Mouse (Mus musculus): ENCODE measurements at regions not wholly inside any gene's neighbourhood (a gene's known extent, or its start where the extent isn't known, plus 50 kb on each side); places are given as distances from the start of the nearest gene placed in this dataset.
A peak's percentile ranks its signal among the peaks of the same experiment; 100 is the strongest.

- no peaks in the 10 kb centered on the region for H3K36me3 ChIP-seq
- no peak overlapping the region for H3K9ac ChIP-seq (replicated peaks)
- no peaks in the 10 kb centered on the region for H3K27me3 ChIP-seq
- 77% methylated on average over 4 of the region's 4 CpGs for WGBS
- no peak for ATAC-seq (ENCODE audit: insufficient number of reproducible peaks, insufficient read depth, low FRiP score, low TSS enrichment, low read depth)
- H3K9me3 ChIP-seq: no peaks in the 10 kb centered on the region
- no peak overlapping the region for H3K4me3 ChIP-seq (replicated peaks)
- H3K4me1 ChIP-seq (replicated peaks): no peaks in the 10 kb centered on the region
- H3K4me2 ChIP-seq: no peak overlapping the region
- H3K27ac ChIP-seq: no peak overlapping the region
Observed at GRCm38 (mm10) chr16:77537351-77537750, 64.5 kb downstream of the Gm11146 start.

DNA sequence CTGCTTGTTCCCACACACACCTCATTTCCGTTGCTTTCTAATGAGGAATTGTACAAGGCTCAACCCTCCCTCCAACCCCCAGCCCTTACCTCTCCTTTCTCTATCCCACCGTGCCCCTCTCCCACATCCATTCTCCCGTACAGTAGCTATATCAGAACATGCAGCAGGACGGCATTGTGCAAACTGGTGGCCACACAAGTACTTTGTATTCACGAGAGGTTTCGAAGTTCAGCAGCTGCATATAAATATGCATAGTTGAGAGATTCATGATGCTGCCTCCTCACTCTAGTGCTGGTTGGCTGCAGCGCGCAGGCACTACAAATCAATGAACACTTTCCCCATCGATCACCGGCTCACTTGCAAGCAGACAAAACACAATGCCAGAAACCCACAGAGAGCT lies 65.1 kb downstream of the Gm11146 start:
- no peak overlapping the region for H3K4me3 ChIP-seq (replicated peaks)
- no peaks in the 10 kb centered on the region for H3K4me1 ChIP-seq (replicated peaks)
- H3K9ac ChIP-seq (replicated peaks): no peak overlapping the region
- H3K36me3 ChIP-seq: no peaks in the 10 kb centered on the region
- no peak for ATAC-seq (ENCODE audit: insufficient number of reproducible peaks, insufficient read depth, low FRiP score, low TSS enrichment, low read depth)
- no peak overlapping the region for H3K4me2 ChIP-seq
- no peaks in the 10 kb centered on the region for H3K9me3 ChIP-seq
- 76% methylated on average over 10 of the region's 10 CpGs for WGBS
- H3K27me3 ChIP-seq: no peaks in the 10 kb centered on the region
- H3K27ac ChIP-seq: no peak overlapping the region

GRCm38 (mm10) chr16:77536314-77536713 lies 65.6 kb downstream of the Gm11146 start:
- Histone ChIP-seq H3K4me3 (replicated peaks) (no peak overlapping the region), H3K9ac (replicated peaks) (no peak overlapping the region), H3K27ac (no peak overlapping the region), H3K4me2 (no peak overlapping the region), H3K4me1 (replicated peaks) (no peaks in the 10 kb centered on the region), H3K9me3 (no peaks in the 10 kb centered on the region), H3K27me3 (no peaks in the 10 kb centered on the region), H3K36me3 (no peaks in the 10 kb centered on the region)
- no peak for ATAC-seq (ENCODE audit: insufficient number of reproducible peaks, insufficient read depth, low FRiP score, low TSS enrichment, low read depth)
- 76% methylated on average over 6 of the region's 6 CpGs for WGBS

DNA sequence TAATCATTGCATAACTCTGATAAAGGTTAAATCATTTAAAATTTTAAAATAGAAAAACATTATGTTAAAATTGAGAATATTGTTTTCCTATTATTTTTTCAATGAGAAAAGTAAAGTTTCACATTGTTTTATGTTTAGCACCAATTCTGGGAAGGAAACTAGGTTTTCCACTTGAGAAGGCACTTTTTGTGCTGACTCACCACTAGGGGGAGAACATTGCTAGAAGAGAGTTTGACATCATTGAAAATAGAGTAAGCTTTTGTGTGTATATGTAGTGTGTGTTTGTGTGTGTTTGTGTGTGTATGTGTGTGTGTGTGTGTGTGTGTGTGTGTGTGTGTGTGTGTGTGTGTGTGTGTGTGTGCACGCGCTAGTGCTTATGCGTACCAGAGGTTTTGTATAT lies 66.9 kb downstream of the Gm11146 start:
- ATAC-seq (ENCODE audit: insufficient number of reproducible peaks, insufficient read depth, low FRiP score, low TSS enrichment, low read depth): no peak
- no peak overlapping the region for H3K9ac ChIP-seq (replicated peaks)
- H3K4me3 ChIP-seq (replicated peaks): no peak overlapping the region
- peaks cover 6% of the 10 kb centered on the region; the same call in 1 of the 2 replicates for H3K9me3 ChIP-seq
- H3K4me1 ChIP-seq (replicated peaks): no peaks in the 10 kb centered on the region
- no peaks in the 10 kb centered on the region for H3K36me3 ChIP-seq
- H3K4me2 ChIP-seq: no peak overlapping the region
- no peaks in the 10 kb centered on the region for H3K27me3 ChIP-seq
- 100% methylated on average over 1 of the region's 3 CpGs for WGBS
- H3K27ac ChIP-seq: no peak overlapping the region

DNA sequence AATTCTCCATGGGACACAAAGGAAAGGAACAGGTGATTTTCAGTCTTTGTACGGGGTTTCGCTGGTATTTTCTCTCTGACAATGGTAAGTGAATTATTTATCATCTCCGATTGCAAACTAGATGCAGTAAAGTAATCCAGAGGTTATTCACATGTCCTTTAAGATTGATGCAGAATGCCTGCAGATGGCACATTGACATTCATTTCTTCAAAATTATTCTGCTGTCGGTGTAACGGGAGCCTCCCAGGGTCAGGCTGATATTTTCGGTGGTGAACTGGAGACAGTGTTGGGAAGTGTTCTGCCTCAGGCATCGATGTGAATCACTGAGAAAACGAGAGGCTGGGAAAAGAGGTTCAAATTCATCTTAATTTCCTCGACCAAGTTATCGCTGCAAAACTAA lies 70.3 kb downstream of the Gm11146 start:
- H3K4me2 ChIP-seq: no peak overlapping the region
- H3K4me3 ChIP-seq (replicated peaks): no peak overlapping the region
- H3K4me1 ChIP-seq (replicated peaks): no peaks in the 10 kb centered on the region
- no peaks in the 10 kb centered on the region for H3K27me3 ChIP-seq
- no peaks in the 10 kb centered on the region for H3K36me3 ChIP-seq
- no peak for ATAC-seq (ENCODE audit: insufficient number of reproducible peaks, insufficient read depth, low FRiP score, low TSS enrichment, low read depth)
- H3K27ac ChIP-seq: no peak overlapping the region
- H3K9me3 ChIP-seq: peaks cover 6% of the 10 kb centered on the region; the same call in 1 of the 2 replicates
- 90% methylated on average over 10 of the region's 10 CpGs for WGBS
- no peak overlapping the region for H3K9ac ChIP-seq (replicated peaks)

DNA sequence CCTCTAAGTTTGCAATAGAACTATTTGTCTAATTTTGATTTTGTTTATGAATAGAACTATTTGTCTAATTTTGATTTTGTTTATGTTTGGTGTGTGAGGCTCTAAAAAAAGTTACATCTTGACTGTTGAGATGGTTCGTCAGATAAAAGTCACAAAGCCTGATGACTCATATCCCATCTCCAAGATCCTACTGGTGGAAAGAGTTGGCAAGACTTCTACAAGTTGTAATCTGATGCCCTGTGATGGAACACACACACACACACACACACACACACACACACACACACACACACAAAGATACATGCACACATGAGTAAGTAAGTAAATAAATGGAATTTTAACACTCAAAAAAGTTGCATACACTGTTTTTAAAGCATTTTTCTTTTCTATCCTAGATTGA lies 73.9 kb downstream of the Gm11146 start:
- no peak overlapping the region for H3K9ac ChIP-seq (replicated peaks)
- no peaks in the 10 kb centered on the region for H3K27me3 ChIP-seq
- no peak for ATAC-seq (ENCODE audit: insufficient number of reproducible peaks, insufficient read depth, low FRiP score, low TSS enrichment, low read depth)
- H3K4me3 ChIP-seq (replicated peaks): no peak overlapping the region
- H3K36me3 ChIP-seq: no peaks in the 10 kb centered on the region
- no peak overlapping the region for H3K4me2 ChIP-seq
- H3K4me1 ChIP-seq (replicated peaks): no peaks in the 10 kb centered on the region
- peaks cover 6% of the 10 kb centered on the region; the same call in 1 of the 2 replicates for H3K9me3 ChIP-seq
- 80% methylated on average over 1 of the region's 1 CpGs for whole genome bisulfite sequencing
- H3K27ac ChIP-seq: no peak overlapping the region

DNA sequence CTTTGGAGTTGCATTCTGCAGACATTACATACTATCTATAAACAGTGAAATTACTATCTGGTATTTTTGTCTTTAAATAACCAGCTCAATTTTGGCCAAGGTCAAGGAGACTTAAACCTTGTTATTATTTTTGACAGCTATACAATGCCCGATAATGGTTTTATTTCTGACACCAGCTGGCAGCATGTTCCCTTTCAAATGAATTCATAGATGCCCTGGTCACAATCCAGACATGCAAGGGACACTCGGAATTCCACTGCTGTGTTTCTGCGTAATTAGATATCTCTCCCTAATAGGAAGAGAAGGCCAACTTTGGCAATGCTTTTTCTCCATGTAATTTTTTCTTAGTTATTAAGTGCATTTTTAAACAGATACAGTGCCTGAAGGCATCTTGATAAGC lies 87.3 kb downstream of the Gm11146 start:
- Histone ChIP-seq H3K27me3 (no peaks in the 10 kb centered on the region), H3K4me1 (replicated peaks) (no peaks in the 10 kb centered on the region), H3K27ac (no peak overlapping the region), H3K9me3 (no peaks in the 10 kb centered on the region), H3K4me3 (replicated peaks) (no peak overlapping the region), H3K4me2 (no peak overlapping the region), H3K36me3 (no peaks in the 10 kb centered on the region), H3K9ac (replicated peaks) (no peak overlapping the region)
- no peak for ATAC-seq (ENCODE audit: insufficient number of reproducible peaks, insufficient read depth, low FRiP score, low TSS enrichment, low read depth)
- WGBS: 88% methylated on average over 3 of the region's 3 CpGs

- no peak overlapping the region for H3K4me2 ChIP-seq
- H3K9me3 ChIP-seq: 0 out of 2 replicates have a peak, but pooled peaks cover 9% of the 10 kb centered on the region
- 73% methylated on average over 5 of the region's 5 CpGs for WGBS
Observed at GRCm38 (mm10) chr16:77503556-77503955, 98.3 kb downstream of the Gm11146 start.

DNA sequence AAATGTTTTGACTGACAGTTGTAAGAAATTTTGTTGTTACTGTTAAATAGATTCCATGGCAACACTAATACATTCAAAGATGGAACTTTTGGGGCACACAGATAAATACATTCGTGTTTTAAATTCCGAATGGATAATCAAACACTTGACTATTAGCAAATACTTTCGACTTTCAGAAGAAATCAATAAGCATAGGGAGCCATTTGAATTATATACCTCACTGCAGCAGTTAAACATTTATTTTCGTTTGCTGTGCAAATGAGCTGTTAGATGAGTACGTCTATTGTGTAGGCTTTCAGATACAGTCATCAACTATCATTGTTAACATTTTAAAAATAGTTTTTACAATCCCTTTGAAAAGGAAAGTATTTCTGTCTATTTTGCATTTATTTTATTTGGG lies 99.0 kb downstream of the Gm11146 start:
- H3K4me3 ChIP-seq (replicated peaks): no peak overlapping the region
- H3K4me1 ChIP-seq (replicated peaks): peaks cover 16% of the 10 kb centered on the region
- no peaks in the 10 kb centered on the region for H3K27me3 ChIP-seq
- no peak overlapping the region for H3K4me2 ChIP-seq
- 0 out of 2 replicates have a peak, but pooled peaks cover 8% of the 10 kb centered on the region for H3K9me3 ChIP-seq
- H3K27ac ChIP-seq: no peak overlapping the region
- ATAC-seq (ENCODE audit: insufficient number of reproducible peaks, insufficient read depth, low FRiP score, low TSS enrichment, low read depth): no peak
- no peak overlapping the region for H3K9ac ChIP-seq (replicated peaks)
- H3K36me3 ChIP-seq: no peaks in the 10 kb centered on the region
- WGBS: 75% methylated on average over 5 of the region's 5 CpGs

More at GRCm38 (mm10) chr16:77503556-77503955, 98.3 kb downstream of the Gm11146 start:
- Histone ChIP-seq H3K4me3 (replicated peaks) (no peak overlapping the region), H3K27me3 (no peaks in the 10 kb centered on the region), H3K27ac (no peak overlapping the region), H3K36me3 (no peaks in the 10 kb centered on the region), H3K9ac (replicated peaks) (no peak overlapping the region), H3K4me1 (replicated peaks) (peaks cover 16% of the 10 kb centered on the region)
- ATAC-seq (ENCODE audit: insufficient number of reproducible peaks, insufficient read depth, low FRiP score, low TSS enrichment, low read depth): no peak

- Histone ChIP-seq H3K4me3 (replicated peaks) (no peak overlapping the region), H3K9me3 (no peaks in the 10 kb centered on the region), H3K27ac (no peak overlapping the region), H3K4me1 (replicated peaks) (peaks cover 16% of the 10 kb centered on the region), H3K9ac (replicated peaks) (no peak overlapping the region), H3K36me3 (no peaks in the 10 kb centered on the region), H3K4me2 (no peak overlapping the region), H3K27me3 (no peaks in the 10 kb centered on the region)
- WGBS: 87% methylated on average over 3 of the region's 3 CpGs
- no peak for ATAC-seq (ENCODE audit: insufficient number of reproducible peaks, insufficient read depth, low FRiP score, low TSS enrichment, low read depth)
Observed at GRCm38 (mm10) chr16:77502026-77502425, 99.9 kb downstream of the Gm11146 start.

DNA sequence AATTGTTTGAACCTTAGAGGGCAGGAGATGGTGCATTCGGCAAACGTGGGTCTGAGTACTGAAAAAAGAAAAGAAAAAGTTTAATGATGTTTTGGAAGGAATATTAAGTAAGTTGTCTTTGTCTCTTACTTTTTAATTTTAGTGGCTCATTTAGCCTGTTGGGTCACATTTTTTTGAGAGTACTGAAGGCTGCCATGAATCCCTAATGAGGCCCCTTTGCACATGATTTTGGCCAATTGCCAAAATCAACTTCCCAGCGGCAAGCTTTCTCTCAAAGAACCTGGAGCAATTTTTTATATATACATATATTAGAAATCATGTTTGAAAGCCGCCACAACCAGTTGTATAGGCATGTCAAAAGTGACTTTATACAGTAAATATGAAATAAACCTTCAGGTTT lies 100.9 kb downstream of the Gm11146 start:
- Histone ChIP-seq H3K27me3 (no peaks in the 10 kb centered on the region), H3K9ac (replicated peaks) (no peak overlapping the region), H3K36me3 (no peaks in the 10 kb centered on the region), H3K27ac (peak overlapping the region; percentile 84), H3K4me2 (peak overlapping the region; percentile 44), H3K4me3 (replicated peaks) (no peak overlapping the region; the same call in 1 of the 2 replicates), H3K4me1 (replicated peaks) (peaks cover 16% of the 10 kb centered on the region), H3K9me3 (no peaks in the 10 kb centered on the region)
- no peak for ATAC-seq (ENCODE audit: insufficient number of reproducible peaks, insufficient read depth, low FRiP score, low TSS enrichment, low read depth)
- WGBS: 44% methylated on average over 4 of the region's 4 CpGs

DNA sequence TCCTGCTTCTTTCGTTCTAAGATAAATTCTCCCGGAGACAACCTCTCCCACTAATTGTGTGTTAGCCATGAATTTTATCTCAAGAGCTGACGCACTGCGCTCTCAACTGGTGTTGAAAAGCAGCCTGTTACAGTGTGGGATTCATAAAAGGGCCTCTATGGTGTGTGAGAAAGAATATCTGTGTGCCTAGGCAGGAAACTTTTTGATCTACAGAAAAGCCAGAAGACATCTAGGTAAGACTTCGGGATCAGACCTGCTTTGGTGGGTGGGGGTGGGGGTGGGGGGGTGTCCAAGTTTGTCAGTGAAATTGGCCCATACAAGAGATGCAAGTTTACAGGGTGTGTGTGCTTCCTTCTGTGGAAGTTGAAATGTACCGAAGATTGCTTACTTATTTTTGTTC lies 101.5 kb downstream of the Gm11146 start:
- Histone ChIP-seq H3K4me2 (peak overlapping the region; percentile 44), H3K9ac (replicated peaks) (no peak overlapping the region; the same call in 1 of the 2 replicates), H3K36me3 (no peaks in the 10 kb centered on the region), H3K4me3 (replicated peaks) (peak overlapping the region; percentile 8), H3K27ac (peak overlapping the region; percentile 84), H3K27me3 (no peaks in the 10 kb centered on the region), H3K9me3 (no peaks in the 10 kb centered on the region), H3K4me1 (replicated peaks) (peaks cover 16% of the 10 kb centered on the region)
- WGBS: 58% methylated on average over 6 of the region's 6 CpGs
- ATAC-seq (ENCODE audit: insufficient number of reproducible peaks, insufficient read depth, low FRiP score, low TSS enrichment, low read depth): no peak

All from limb, embryonic 12.5 days (tissue).